Mouse (Mus musculus) G1E (cell line): ENCODE measurements around the gene Srrm3.

Experiments
- CTCF ChIP-seq: IDR thresholded peaks from 2 replicates; pipeline ENCODE4 v1.5.1; 2012; ENCODE audit warnings: low read depth, low read length, inconsistent platforms, mixed read lengths
- GATA2 ChIP-seq: IDR thresholded peaks from 2 replicates; pipeline ENCODE4 v1.6.1; 2012; ENCODE audit warnings: low read depth, low read length, inconsistent platforms, borderline replicate concordance
- POLR2AphosphoS5 ChIP-seq: IDR thresholded peaks from 2 replicates; pipeline ENCODE4 v1.6.1; 2012; ENCODE audit warnings: low read depth, low read length, inconsistent platforms; ENCODE audit not compliant: insufficient replicate concordance
- TAL1 ChIP-seq: conservative IDR thresholded peaks from 2 replicates; pipeline ENCODE4 v1.6.1; 2012; ENCODE audit warnings: low read depth, low read length, inconsistent platforms, mixed read lengths

DNA sequence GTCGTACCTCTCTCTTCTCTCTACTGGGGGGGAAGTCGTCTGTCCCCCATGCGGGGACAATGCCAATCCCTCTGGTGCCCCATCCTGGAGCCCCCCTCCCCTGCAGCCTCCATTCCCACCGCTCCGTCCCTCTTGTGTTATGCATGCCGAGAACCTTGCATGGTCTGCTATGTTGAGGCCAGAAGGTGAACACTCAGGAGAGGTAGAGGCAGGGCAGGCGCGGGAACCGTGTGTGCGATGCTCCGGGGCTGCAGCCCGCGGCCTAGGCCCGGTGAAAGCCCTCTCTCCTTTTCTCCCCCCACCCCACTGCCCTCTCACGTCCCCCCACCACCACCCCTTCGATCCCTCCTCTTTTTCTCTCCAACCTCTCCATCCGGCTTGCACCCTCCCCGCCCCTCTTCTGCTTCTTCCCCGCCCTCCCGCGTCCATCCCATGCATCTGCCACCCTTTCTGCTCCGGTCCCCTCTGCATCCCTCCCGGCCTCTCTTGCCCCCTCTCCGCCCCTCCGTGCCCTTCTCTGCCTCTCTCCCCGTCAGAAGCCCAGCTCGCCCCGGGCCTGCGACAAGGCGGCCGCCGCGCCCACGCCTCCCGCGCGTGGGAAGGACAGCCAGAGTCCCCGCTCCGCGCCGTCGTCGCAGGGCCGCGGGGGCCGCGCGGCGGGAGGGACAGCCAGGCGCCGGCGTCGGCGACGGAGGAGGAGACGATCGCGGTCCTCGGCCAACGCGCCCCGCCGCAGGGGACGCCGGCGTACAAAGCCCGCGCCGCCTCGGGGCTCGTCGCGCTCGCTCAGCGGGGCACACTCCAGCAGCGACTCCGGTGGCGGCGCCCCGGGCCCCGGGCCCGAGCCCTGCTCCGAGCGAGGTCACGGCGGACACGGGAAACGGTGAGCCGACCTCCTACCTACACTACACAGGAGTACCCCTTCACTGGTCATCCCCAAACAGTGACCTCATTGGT, 61.2 kb downstream of the Srrm3 start:
- no peak for TF ChIP-seq CTCF
- no peak for TF ChIP-seq POLR2AphosphoS5
- TF ChIP-seq GATA2: no peak
- no peak for TF ChIP-seq TAL1
